Mouse (Mus musculus) C2C12 (cell line): ENCODE measurements at regions not wholly inside any gene's neighbourhood (a gene's known extent, or its start where the extent isn't known, plus 50 kb on each side); places are given as distances from the start of the nearest gene placed in this dataset.

Experiments used
- CEBPB ChIP-seq: IDR thresholded peaks from one replicate; pipeline ENCODE4 v1.6.1; 2011; ENCODE audit warnings: low read depth, mild to moderate bottlenecking, control low read depth, moderate library complexity
- CTCF ChIP-seq: IDR thresholded peaks from one replicate; pipeline ENCODE4 v1.5.1; 2011; ENCODE audit not compliant: control insufficient read depth, insufficient read depth, insufficient read length
- MAX ChIP-seq: IDR thresholded peaks from one replicate; pipeline ENCODE4 v1.6.1; 2011; ENCODE audit warnings: mild to moderate bottlenecking, control low read depth
- MYOD1 ChIP-seq: IDR thresholded peaks from one replicate; pipeline ENCODE4 v1.6.1; 2011; ENCODE audit warnings: low read depth; ENCODE audit not compliant: control insufficient read depth, insufficient read length
- MYOG ChIP-seq: IDR thresholded peaks from one replicate; pipeline ENCODE4 v1.6.1; 2011; ENCODE audit not compliant: control insufficient read depth, insufficient read length; ENCODE audit errors: extremely low read depth
- USF1 ChIP-seq: IDR thresholded peaks from one replicate; pipeline ENCODE4 v1.6.1; 2011; ENCODE audit warnings: low read depth, mild to moderate bottlenecking, control low read depth, moderate library complexity

- TF ChIP-seq CTCF (no peak), MYOD1 (no peak), MAX (no peak), USF1 (no peak), MYOG (no peak), CEBPB (no peak)
These were observed 166.2 kb upstream of the Cdkn3 start for GRCm38 (mm10) chr14:46594151-46594550.
